Mouse (Mus musculus) frontal cortex, postnatal 25 days (tissue): Measurements from ENCODE around the gene Ccsap.

Experiments used
- DNase-seq, 2 experiments: peaks; one replicate each; pipeline ENCODE4 v3.0.0; 2022; ENCODE audit warnings: low spot score in 2 of 2

Gene Ccsap

GRCm38 (mm10) chr8:123805718-123806373 lies 54.2 kb downstream of the Ccsap start, which contains the start of gene Rab4a:
TSS of gene Rab4a (plus strand) at chr8:123805985.
- DNase-seq = peak; percentile 53 to 62

GRCm38 (mm10) chr8:123805209-123805717 lies 54.7 kb downstream of the Ccsap start:
- DNase-seq = no peak

GRCm38 (mm10) chr8:123804586-123804985 lies 55.4 kb downstream of the Ccsap start:
- DNase-seq = no peak

GRCm38 (mm10) chr8:123803639-123804038 lies 56.4 kb downstream of the Ccsap start:
- DNase-seq = no peak

GRCm38 (mm10) chr8:123801538-123801937 lies 58.5 kb downstream of the Ccsap start:
- no peak for DNase-seq

- no peak for DNase-seq
Measured at GRCm38 (mm10) chr8:123800867-123801266, 59.1 kb downstream of the Ccsap start.

GRCm38 (mm10) chr8:123799885-123800284 lies 60.1 kb downstream of the Ccsap start:
- no peak for DNase-seq

- DNase-seq = no peak
Measured at GRCm38 (mm10) chr8:123799434-123799833, 60.6 kb downstream of the Ccsap start.

- no peak for DNase-seq
Measured at GRCm38 (mm10) chr8:123797928-123798327, 62.1 kb downstream of the Ccsap start.

- DNase-seq = no peak
Measured at GRCm38 (mm10) chr8:123796758-123797157, 63.3 kb downstream of the Ccsap start.

GRCm38 (mm10) chr8:123794766-123795165 lies 65.2 kb downstream of the Ccsap start:
- DNase-seq = no peak

- no peak for DNase-seq
Measured at GRCm38 (mm10) chr8:123793900-123794299, 66.1 kb downstream of the Ccsap start.

- DNase-seq = no peak
Measured at GRCm38 (mm10) chr8:123791845-123792225, 68.2 kb downstream of the Ccsap start.

- DNase-seq = no peak
Measured at GRCm38 (mm10) chr8:123791101-123791844, 68.7 kb downstream of the Ccsap start.
